Mouse (Mus musculus) brain, embryonic 14.5 days (tissue): ENCODE measurements around the gene Usp4.

Source experiments
- CTCF ChIP-seq: fragments of 200-500 bp; IDR thresholded peaks from 2 replicates; pipeline ENCODE4 v1.5.1; 2012; ENCODE audit warnings: inconsistent platforms, mild to moderate bottlenecking, moderate library complexity, borderline replicate concordance; ENCODE audit not compliant: insufficient read depth, insufficient read length; ENCODE audit errors: extremely low read depth
- POLR2A ChIP-seq: fragments of 200-500 bp; IDR thresholded peaks from 2 replicates; pipeline ENCODE4 v1.6.1; 2012; ENCODE audit warnings: mild to moderate bottlenecking, inconsistent platforms, borderline replicate concordance; ENCODE audit not compliant: poor library complexity, insufficient read depth, insufficient read length, severe bottlenecking; ENCODE audit errors: extremely low read depth

DNA sequence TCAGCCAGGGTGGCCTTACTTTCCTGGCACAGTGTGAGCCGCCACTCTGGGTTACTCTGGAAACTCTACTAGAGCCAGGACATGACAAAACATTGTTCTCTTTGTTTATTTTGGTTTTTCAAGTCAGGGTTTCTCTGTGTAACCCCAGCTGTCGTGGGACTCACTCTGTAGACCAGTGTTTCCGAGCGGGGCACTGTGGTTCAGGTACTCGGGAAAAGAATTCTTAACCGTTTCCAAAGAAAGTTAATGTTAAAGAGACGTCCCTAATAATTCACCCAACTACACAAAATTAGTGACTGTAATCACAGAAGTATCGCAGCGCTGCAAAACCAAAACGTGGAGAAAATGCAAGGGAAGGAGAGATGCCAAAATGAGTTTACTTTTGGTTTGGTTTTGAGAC lies 40.9 kb downstream of the Usp4 start:
- TF ChIP-seq POLR2A, result no peak
- TF ChIP-seq CTCF, result no peak
